Mouse (Mus musculus) ES-Bruce4 (cell line): ENCODE results near the gene Rfc5.

ENCODE experiments used
- CTCF ChIP-seq: IDR thresholded peaks from one replicate; pipeline ENCODE4 v1.8.1; 2011; ENCODE audit warnings: low read depth, low read length
- EP300 ChIP-seq: IDR thresholded peaks from 2 replicates; pipeline ENCODE4 v1.6.1; 2011; ENCODE audit warnings: low read depth, low read length; ENCODE audit not compliant: insufficient read depth
- POLR2A ChIP-seq: IDR thresholded peaks from one replicate; pipeline ENCODE4 v1.8.1; 2011; ENCODE audit warnings: low read length; ENCODE audit not compliant: insufficient read depth

DNA sequence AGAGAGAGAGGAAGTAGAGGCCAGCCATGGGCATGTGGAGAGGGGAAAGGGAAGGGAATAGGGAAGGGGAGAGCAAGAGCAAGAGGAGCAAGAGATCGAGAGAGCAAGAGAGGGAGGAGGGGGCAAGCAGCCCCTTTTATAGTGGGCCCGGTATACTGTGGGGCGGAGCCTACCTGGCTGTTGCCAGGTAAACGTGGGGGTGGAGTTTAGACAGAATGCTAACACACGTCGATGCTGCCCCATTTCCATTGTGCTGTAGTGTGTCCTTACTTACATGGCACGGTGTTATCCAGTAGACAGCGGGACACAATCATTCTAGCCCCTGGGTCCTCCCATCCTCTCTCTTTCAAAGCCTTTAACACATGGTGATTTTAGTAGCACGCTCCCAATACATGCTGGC is 10.4 kb upstream of the Rfc5 start:
- TF ChIP-seq EP300, result no peak
- TF ChIP-seq CTCF, result no peak
- TF ChIP-seq POLR2A, result no peak
